Mouse (Mus musculus): ENCODE measurements around the gene Rcan1. TPM values are rescaled to one million over a fixed set of nuclear protein-coding genes. Genes with fewer than 3 reads are reported as not detected.
A peak's percentile ranks its signal among the peaks of the same experiment; 100 is the strongest.

The Rcan1 gene
- polyA plus RNA-seq, 1 experiment from 2014 or later = 39.9 TPM

- H3K9ac ChIP-seq = no peak overlapping the region
- no peak overlapping the region for H3K27ac ChIP-seq
- no peak overlapping the region for H3K4me2 ChIP-seq
- no peaks in the 10 kb centered on the region for H3K27me3 ChIP-seq
- ATAC-seq (ENCODE audit: insufficient number of reproducible peaks, low FRiP score, low TSS enrichment, low read depth) = no peak
- 97% methylated on average over 3 of the region's 3 CpGs for WGBS
- peaks cover 14% of the 10 kb centered on the region for H3K4me1 ChIP-seq
- H3K36me3 ChIP-seq = peaks cover 62% of the 10 kb centered on the region
- no peak overlapping the region for H3K4me3 ChIP-seq
- H3K9me3 ChIP-seq = no peaks in the 10 kb centered on the region
Observed at GRCm38 (mm10) chr16:92393732-92394131, 76.9 kb downstream of the Rcan1 start.

- 61% methylated on average over 10 of the region's 10 CpGs for WGBS
- H3K4me1 ChIP-seq = no peaks in the 10 kb centered on the region
- H3K9ac ChIP-seq = no peak overlapping the region
- H3K4me3 ChIP-seq = no peak overlapping the region
- peaks cover 18% of the 10 kb centered on the region for H3K36me3 ChIP-seq
- H3K9me3 ChIP-seq = no peaks in the 10 kb centered on the region
- H3K27ac ChIP-seq = no peak overlapping the region
- H3K27me3 ChIP-seq = no peaks in the 10 kb centered on the region
- no peak for ATAC-seq (ENCODE audit: insufficient number of reproducible peaks, low FRiP score, low TSS enrichment, low read depth)
- H3K4me2 ChIP-seq = no peak overlapping the region
Observed at GRCm38 (mm10) chr16:92387692-92388091, 83.0 kb downstream of the Rcan1 start.

GRCm38 (mm10) chr16:92385062-92385461 is 85.6 kb downstream of the Rcan1 start:
- Histone ChIP-seq H3K27me3 (no peaks in the 10 kb centered on the region), H3K4me1 (no peaks in the 10 kb centered on the region), H3K4me3 (no peak overlapping the region), H3K4me2 (no peak overlapping the region), H3K9ac (no peak overlapping the region), H3K36me3 (no peaks in the 10 kb centered on the region), H3K9me3 (no peaks in the 10 kb centered on the region), H3K27ac (no peak overlapping the region)
- 0% methylated on average over 2 of the region's 2 CpGs for WGBS
- no peak for ATAC-seq (ENCODE audit: insufficient number of reproducible peaks, low FRiP score, low TSS enrichment, low read depth)

- no peaks in the 10 kb centered on the region for H3K27me3 ChIP-seq
- H3K9me3 ChIP-seq = no peaks in the 10 kb centered on the region
- ATAC-seq (ENCODE audit: insufficient number of reproducible peaks, low FRiP score, low TSS enrichment, low read depth) = no peak
- no peak overlapping the region for H3K9ac ChIP-seq
- H3K4me1 ChIP-seq = no peaks in the 10 kb centered on the region
- no peak overlapping the region for H3K27ac ChIP-seq
- H3K4me2 ChIP-seq = no peak overlapping the region
- H3K4me3 ChIP-seq = no peak overlapping the region
- H3K36me3 ChIP-seq = no peaks in the 10 kb centered on the region
Observed at GRCm38 (mm10) chr16:92383412-92383811, 87.3 kb downstream of the Rcan1 start.

- no peak for ATAC-seq (ENCODE audit: insufficient number of reproducible peaks, low FRiP score, low TSS enrichment, low read depth)
- Histone ChIP-seq H3K27me3 (no peaks in the 10 kb centered on the region), H3K4me1 (no peaks in the 10 kb centered on the region), H3K4me3 (no peak overlapping the region), H3K36me3 (no peaks in the 10 kb centered on the region), H3K4me2 (no peak overlapping the region), H3K27ac (no peak overlapping the region), H3K9me3 (no peaks in the 10 kb centered on the region), H3K9ac (no peak overlapping the region)
- WGBS = 54% methylated on average over 6 of the region's 6 CpGs
Observed at GRCm38 (mm10) chr16:92382508-92382907, 88.2 kb downstream of the Rcan1 start.

GRCm38 (mm10) chr16:92381092-92381491 is 89.6 kb downstream of the Rcan1 start:
- Histone ChIP-seq H3K27me3 (no peaks in the 10 kb centered on the region), H3K36me3 (no peaks in the 10 kb centered on the region), H3K9ac (no peak overlapping the region), H3K4me3 (no peak overlapping the region), H3K9me3 (no peaks in the 10 kb centered on the region), H3K4me2 (no peak overlapping the region), H3K27ac (no peak overlapping the region), H3K4me1 (no peaks in the 10 kb centered on the region)
- no peak for ATAC-seq (ENCODE audit: insufficient number of reproducible peaks, low FRiP score, low TSS enrichment, low read depth)
- 64% methylated on average over 6 of the region's 6 CpGs for WGBS

GRCm38 (mm10) chr16:92376976-92377375 is 93.7 kb downstream of the Rcan1 start:
- H3K27ac ChIP-seq = no peak overlapping the region
- no peak overlapping the region for H3K4me2 ChIP-seq
- no peak for ATAC-seq (ENCODE audit: insufficient number of reproducible peaks, low FRiP score, low TSS enrichment, low read depth)
- H3K4me3 ChIP-seq = no peak overlapping the region
- H3K36me3 ChIP-seq = no peaks in the 10 kb centered on the region
- WGBS = 86% methylated on average over 6 of the region's 6 CpGs
- no peak overlapping the region for H3K9ac ChIP-seq
- H3K9me3 ChIP-seq = no peaks in the 10 kb centered on the region
- no peaks in the 10 kb centered on the region for H3K27me3 ChIP-seq
- 0 out of 2 replicates have a peak, but pooled peaks cover 3% of the 10 kb centered on the region for H3K4me1 ChIP-seq

- Histone ChIP-seq H3K4me2 (no peak overlapping the region), H3K4me3 (no peak overlapping the region), H3K27me3 (0 out of 2 replicates have a peak, but pooled peaks cover 5% of the 10 kb centered on the region), H3K9ac (no peak overlapping the region), H3K9me3 (no peaks in the 10 kb centered on the region), H3K27ac (no peak overlapping the region), H3K4me1 (peaks cover 12% of the 10 kb centered on the region; the same call in 1 of the 2 replicates), H3K36me3 (no peaks in the 10 kb centered on the region)
- WGBS = 46% methylated on average over 5 of the region's 5 CpGs
- no peak for ATAC-seq (ENCODE audit: insufficient number of reproducible peaks, low FRiP score, low TSS enrichment, low read depth)
Observed at GRCm38 (mm10) chr16:92371623-92372022, 99.0 kb downstream of the Rcan1 start.

- 0 out of 2 replicates have a peak, but pooled peaks cover 5% of the 10 kb centered on the region for H3K27me3 ChIP-seq
- H3K4me3 ChIP-seq = no peak overlapping the region
- H3K4me2 ChIP-seq = no peak overlapping the region
- WGBS = 35% methylated on average over 2 of the region's 2 CpGs
- H3K36me3 ChIP-seq = no peaks in the 10 kb centered on the region
- no peaks in the 10 kb centered on the region for H3K9me3 ChIP-seq
- ATAC-seq (ENCODE audit: insufficient number of reproducible peaks, low FRiP score, low TSS enrichment, low read depth) = peak; percentile 60; the same call in 1 of the 2 replicates
- no peak overlapping the region for H3K9ac ChIP-seq
- H3K27ac ChIP-seq = no peak overlapping the region
- H3K4me1 ChIP-seq = peaks cover 17% of the 10 kb centered on the region
Observed at GRCm38 (mm10) chr16:92369260-92369659, 101.4 kb downstream of the Rcan1 start.

GRCm38 (mm10) chr16:92365477-92365876 is 105.2 kb downstream of the Rcan1 start:
- Histone ChIP-seq H3K4me1 (peaks cover 5% of the 10 kb centered on the region; the same call in 1 of the 2 replicates), H3K9me3 (no peaks in the 10 kb centered on the region), H3K27ac (no peak overlapping the region), H3K27me3 (0 out of 2 replicates have a peak, but pooled peaks cover 9% of the 10 kb centered on the region), H3K4me2 (no peak overlapping the region), H3K9ac (no peak overlapping the region), H3K36me3 (no peaks in the 10 kb centered on the region), H3K4me3 (no peak overlapping the region)
- ATAC-seq (ENCODE audit: insufficient number of reproducible peaks, low FRiP score, low TSS enrichment, low read depth) = no peak
- 53% methylated on average over 7 of the region's 7 CpGs for WGBS

GRCm38 (mm10) chr16:92360711-92361110 is 110.0 kb downstream of the Rcan1 start:
- Histone ChIP-seq H3K27me3 (peaks cover 28% of the 10 kb centered on the region), H3K27ac (no peak overlapping the region), H3K4me1 (peaks cover 14% of the 10 kb centered on the region), H3K4me2 (no peak overlapping the region), H3K36me3 (no peaks in the 10 kb centered on the region), H3K9me3 (no peaks in the 10 kb centered on the region), H3K9ac (no peak overlapping the region), H3K4me3 (no peak overlapping the region)
- no peak for ATAC-seq (ENCODE audit: insufficient number of reproducible peaks, low FRiP score, low TSS enrichment, low read depth)
- WGBS = 68% methylated on average over 7 of the region's 7 CpGs

GRCm38 (mm10) chr16:92359229-92359628 is 111.4 kb downstream of the Rcan1 start, which contains the start of gene Kcne1:
Gene Kcne1 (minus strand): TSS chr16:92359468.
- Histone ChIP-seq H3K9ac (no peak within 1 kb of the TSS), H3K4me1 (peaks cover 17% of the 10 kb centered on the region), H3K4me3 (no peak within 1 kb of the TSS), H3K36me3 (no peaks in the 10 kb centered on the region), H3K9me3 (no peaks in the 10 kb centered on the region), H3K27ac (no peak within 1 kb of the TSS), H3K4me2 (no peak within 1 kb of the TSS), H3K27me3 (peaks cover 34% of the 10 kb centered on the region)
- ATAC-seq (ENCODE audit: insufficient number of reproducible peaks, low FRiP score, low TSS enrichment, low read depth) = no peak
- 51% methylated on average over 9 of the region's 9 CpGs for WGBS

GRCm38 (mm10) chr16:92358734-92359133 is 111.9 kb downstream of the Rcan1 start:
- 0 out of 2 replicates have a peak, but pooled peaks have one; percentile 40 for ATAC-seq (ENCODE audit: insufficient number of reproducible peaks, low FRiP score, low TSS enrichment, low read depth)
- Histone ChIP-seq H3K27ac (no peak overlapping the region), H3K36me3 (no peaks in the 10 kb centered on the region), H3K4me3 (no peak overlapping the region), H3K9ac (no peak overlapping the region), H3K27me3 (peaks cover 34% of the 10 kb centered on the region), H3K4me1 (peaks cover 20% of the 10 kb centered on the region), H3K9me3 (no peaks in the 10 kb centered on the region), H3K4me2 (no peak overlapping the region)
- 22% methylated on average over 9 of the region's 9 CpGs for WGBS

Measured in limb, embryonic 15.5 days (tissue).